Mouse (Mus musculus) hindbrain, postnatal 0 days (tissue): ENCODE data around the gene Emc6. TPM values are rescaled to one million over a fixed set of nuclear protein-coding genes. Genes with fewer than 3 reads are reported as not detected.
A peak's percentile ranks its signal among the peaks of the same experiment; 100 is the strongest.

ENCODE experiments used
- ATAC-seq: fragments of 200-750 bp; cut with Nextera tagmentation; 2 replicates; pipeline ENCODE4 v1.8.0; 2017; ENCODE audit warnings: mild to moderate bottlenecking, moderate TSS enrichment, moderate library complexity
- DNase-seq: peaks from one replicate; pipeline ENCODE4 v3.0.0-alpha.2; 2015; ENCODE audit warnings: low spot score
- H3K27ac ChIP-seq: fragments of 300-500 bp; sonication (generic); 2 replicates; pipeline ENCODE4 v1.5.1; 2014; ENCODE audit warnings: mild to moderate bottlenecking
- H3K27me3 ChIP-seq: fragments of 300-500 bp; sonication (generic); 2 replicates; pipeline ENCODE4 v1.6.1; 2014; ENCODE audit warnings: low read length, mixed read lengths; ENCODE audit not compliant: insufficient read depth
- H3K36me3 ChIP-seq: fragments of 300-500 bp; sonication (generic); 2 replicates; pipeline ENCODE4 v1.6.1; 2014; ENCODE audit warnings: low read length, mixed read lengths; ENCODE audit not compliant: insufficient read depth
- H3K4me1 ChIP-seq: fragments of 300-500 bp; sonication (generic); 2 replicates; pipeline ENCODE4 v1.6.1; 2014; ENCODE audit warnings: antibody characterized with exemption, low read length, mixed read lengths; ENCODE audit not compliant: insufficient read depth
- H3K4me2 ChIP-seq: fragments of 300-500 bp; sonication (generic); 2 replicates; pipeline ENCODE4 v1.6.1; 2014; ENCODE audit warnings: low read depth, mild to moderate bottlenecking, low read length, moderate library complexity, mixed read lengths
- H3K4me3 ChIP-seq: fragments of 300-500 bp; sonication (generic); 2 replicates; pipeline ENCODE4 v1.5.1; 2014; ENCODE audit warnings: low read length
- H3K9ac ChIP-seq: fragments of 300-500 bp; sonication (generic); replicated peaks from 2 replicates; pipeline ENCODE4 v1.6.1; 2014; ENCODE audit warnings: mild to moderate bottlenecking, low read length, moderate library complexity, mixed read lengths
- H3K9me3 ChIP-seq: fragments of 300-500 bp; sonication (generic); 2 replicates; pipeline ENCODE4 v1.6.1; 2016; ENCODE audit warnings: low read length, mixed read lengths
- CTCF ChIP-seq: IDR thresholded peaks from 2 replicates; pipeline ENCODE4 v1.5.1; 2016; ENCODE audit warnings: antibody characterized with exemption, control low read depth, low read depth
- WGBS: fragments of 180-500 bp; shearing (Covaris S2); extraction: QIAGEN DNeasy Blood & Tissue Kit; methylation state at CpG from one replicate; pipeline ENCODE4 v1.1.7; 2014; 5-methylcytosine and 5-hydroxymethylcytosine counted together
- polyA plus RNA-seq: library from polyadenylated mRNA; unstranded; fragments of >200 nt; fragmentation: Nextera tagmentation; extraction: Ambion mirVana; gene quantifications from 2 replicates; pipeline ENCODE4 v1.2.1, GENCODE M21; 2015
- total RNA-seq: library from RNA; depleted of rRNA; stranded (reverse); fragments of >200 nt; gene quantifications from 2 replicates; pipeline ENCODE4 v1.2.3, GENCODE M21; 2014

Gene Emc6
- total and polyA plus RNA-seq, 2 experiments from 2014 or later = 156 to 188 TPM

DNA sequence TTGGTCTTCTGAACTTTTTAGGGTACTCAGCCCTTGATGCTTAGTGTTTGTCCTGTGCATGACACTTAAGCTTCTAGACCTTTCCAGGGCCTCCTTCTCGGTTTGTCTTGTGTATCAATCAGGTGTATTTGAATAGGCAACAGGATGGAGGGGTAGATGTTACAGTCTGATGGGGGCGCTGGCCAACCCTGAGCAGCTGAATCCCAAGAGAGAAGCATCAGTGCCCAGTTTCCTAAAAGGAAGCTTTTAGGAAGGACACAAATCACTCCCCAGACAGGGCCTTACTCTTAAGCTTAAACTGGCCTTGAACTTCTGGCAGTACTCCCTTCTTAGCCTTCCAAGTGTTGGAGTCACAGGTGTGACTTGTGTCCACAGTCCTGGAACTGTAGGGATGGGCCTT lies 1.1 kb upstream of the Emc6 start:
- ATAC-seq = no peak
- H3K9me3 ChIP-seq = no peaks in the 10 kb centered on the region
- WGBS = 3% methylated on average over 2 of the region's 2 CpGs

DNA sequence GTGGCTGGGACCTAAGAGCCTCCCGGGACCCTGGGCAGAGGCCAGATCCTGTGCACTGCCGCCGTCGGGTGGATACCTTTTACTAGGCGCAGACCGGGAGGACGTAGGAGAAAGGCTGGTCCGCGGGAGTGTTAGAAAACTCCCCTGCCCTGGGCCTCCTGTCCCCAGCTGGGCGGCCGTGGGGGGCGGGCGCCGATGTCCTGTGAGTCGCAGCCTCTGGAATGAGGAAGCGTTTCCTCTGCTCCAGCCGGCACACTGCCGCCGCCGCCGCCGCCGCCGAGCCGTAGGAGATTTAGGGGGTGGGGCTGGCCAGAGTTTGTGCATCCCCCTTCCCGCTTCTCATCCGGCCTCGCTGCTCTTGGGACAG lies 655 bp upstream of the Emc6 start:
- no peaks in the 10 kb centered on the region for H3K36me3 ChIP-seq
- peak overlapping the region; percentile 80 for H3K4me2 ChIP-seq
- peak overlapping the region; percentile 72 for H3K4me3 ChIP-seq
- H3K4me1 ChIP-seq = peaks cover 16% of the 10 kb centered on the region
- 0% methylated on average over 28 of the region's 28 CpGs for WGBS
- H3K9me3 ChIP-seq = no peaks in the 10 kb centered on the region
- TF ChIP-seq CTCF = no peak
- no peaks in the 10 kb centered on the region for H3K27me3 ChIP-seq
- peak; percentile 59 for DNase-seq
- no peak; the same call in 1 of the 2 replicates for ATAC-seq
- peak overlapping the region; percentile 87 for H3K27ac ChIP-seq
- peak overlapping the region; percentile 73 for H3K9ac ChIP-seq

More for the DNA sequence above, 1.1 kb upstream of the Emc6 start:
- peak overlapping the region; percentile 73 for H3K9ac ChIP-seq
- peak overlapping the region; percentile 72 for H3K4me3 ChIP-seq
- peaks cover 16% of the 10 kb centered on the region for H3K4me1 ChIP-seq
- peak overlapping the region; percentile 87; the same call in 1 of the 2 replicates for H3K27ac ChIP-seq
- peak overlapping the region; percentile 80 for H3K4me2 ChIP-seq
- TF ChIP-seq CTCF = peak; percentile 37; the same call in 1 of the 2 replicates
- peak; percentile 25 for DNase-seq
- no peaks in the 10 kb centered on the region for H3K36me3 ChIP-seq
- H3K27me3 ChIP-seq = no peaks in the 10 kb centered on the region

DNA sequence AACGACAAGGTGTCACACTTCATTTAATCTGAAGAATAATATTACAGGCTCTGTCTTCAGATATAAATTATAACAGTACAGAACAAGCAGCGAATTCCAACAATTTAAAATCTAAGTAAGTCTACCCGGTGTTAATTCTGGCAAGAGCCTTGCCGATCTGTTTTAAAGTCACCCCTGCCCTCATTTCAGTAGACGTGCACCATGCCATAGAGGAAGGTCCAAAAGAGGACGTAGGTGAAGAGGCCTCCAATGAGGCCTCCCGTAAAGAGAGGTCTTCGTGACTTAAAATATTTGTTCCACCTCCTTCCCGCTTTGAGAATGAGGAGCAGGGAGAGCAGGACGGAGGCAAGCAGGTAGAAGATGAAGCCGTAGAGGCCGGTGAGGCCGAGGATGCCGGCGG lies 651 bp downstream of the Emc6 start:
- peak overlapping the region; percentile 80 for H3K4me2 ChIP-seq
- H3K4me1 ChIP-seq = peaks cover 16% of the 10 kb centered on the region
- DNase-seq (no peak), ATAC-seq (no peak)
- H3K4me3 ChIP-seq = peak overlapping the region; percentile 72
- H3K27ac ChIP-seq = peak overlapping the region; percentile 87
- H3K27me3 ChIP-seq = no peaks in the 10 kb centered on the region
- no peak for TF ChIP-seq CTCF
- H3K9ac ChIP-seq = peak overlapping the region; percentile 73
- H3K9me3 ChIP-seq = no peaks in the 10 kb centered on the region
- no peaks in the 10 kb centered on the region for H3K36me3 ChIP-seq
- under 1% methylated on average over 15 of the region's 15 CpGs for WGBS

DNA sequence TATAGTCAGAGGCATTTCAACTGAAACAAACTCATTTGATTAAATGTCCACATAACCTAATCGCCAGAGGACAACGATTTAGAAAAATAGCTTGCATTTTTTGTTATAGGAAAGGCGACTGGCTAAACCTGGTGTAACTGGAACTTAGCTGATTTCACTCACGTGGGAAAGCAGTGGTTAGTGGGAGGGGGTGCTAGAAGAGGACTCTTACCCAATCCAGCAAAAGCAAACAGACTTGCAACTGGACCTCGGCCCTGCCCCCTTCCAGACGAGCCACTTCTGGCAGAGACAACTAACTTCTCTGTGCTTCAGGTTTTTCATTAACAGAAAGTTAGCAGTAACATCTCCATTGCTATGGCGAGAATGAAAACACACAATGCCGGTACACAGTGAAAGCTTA lies 1.2 kb downstream of the Emc6 start:
- peak overlapping the region; percentile 80 for H3K4me2 ChIP-seq
- 43% methylated on average over 8 of the region's 8 CpGs for whole genome bisulfite sequencing
- H3K27me3 ChIP-seq = no peaks in the 10 kb centered on the region
- H3K36me3 ChIP-seq = no peaks in the 10 kb centered on the region
- peak overlapping the region; percentile 73; the same call in 1 of the 2 replicates for H3K9ac ChIP-seq
- TF ChIP-seq CTCF = no peak
- H3K4me3 ChIP-seq = peak overlapping the region; percentile 72
- ATAC-seq = no peak
- H3K9me3 ChIP-seq = no peaks in the 10 kb centered on the region
- H3K27ac ChIP-seq = no peak overlapping the region
- H3K4me1 ChIP-seq = peaks cover 16% of the 10 kb centered on the region
- DNase-seq = no peak

DNA sequence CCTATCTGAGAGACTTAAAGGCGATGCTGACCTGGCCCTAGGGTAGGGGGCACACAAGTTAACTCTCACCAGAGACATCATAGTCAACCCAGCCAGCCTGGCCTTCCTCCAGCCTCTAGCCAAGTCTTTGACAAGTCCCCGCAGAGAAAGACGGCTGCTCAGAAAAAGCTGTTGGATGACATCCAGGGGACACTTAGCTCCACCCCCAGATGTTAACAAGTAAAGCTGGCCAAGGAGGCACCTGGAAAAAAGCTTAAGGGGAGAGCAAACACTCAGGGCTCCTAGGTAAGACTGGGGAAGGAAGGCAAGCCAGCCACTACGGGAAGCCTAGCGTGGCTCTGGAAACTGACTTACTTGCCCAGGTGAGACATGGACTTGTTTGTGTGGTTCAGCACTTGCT lies 4.7 kb downstream of the Emc6 start:
- Histone ChIP-seq H3K4me3 (no peak overlapping the region), H3K9ac (no peak overlapping the region), H3K27ac (no peak overlapping the region), H3K36me3 (no peaks in the 10 kb centered on the region), H3K4me2 (no peak overlapping the region), H3K9me3 (no peaks in the 10 kb centered on the region), H3K4me1 (peaks cover 11% of the 10 kb centered on the region), H3K27me3 (no peaks in the 10 kb centered on the region)
- DNase-seq = peak; percentile 37
- 63% methylated on average over 5 of the region's 5 CpGs for WGBS
- ATAC-seq = no peak
- no peak for TF ChIP-seq CTCF

DNA sequence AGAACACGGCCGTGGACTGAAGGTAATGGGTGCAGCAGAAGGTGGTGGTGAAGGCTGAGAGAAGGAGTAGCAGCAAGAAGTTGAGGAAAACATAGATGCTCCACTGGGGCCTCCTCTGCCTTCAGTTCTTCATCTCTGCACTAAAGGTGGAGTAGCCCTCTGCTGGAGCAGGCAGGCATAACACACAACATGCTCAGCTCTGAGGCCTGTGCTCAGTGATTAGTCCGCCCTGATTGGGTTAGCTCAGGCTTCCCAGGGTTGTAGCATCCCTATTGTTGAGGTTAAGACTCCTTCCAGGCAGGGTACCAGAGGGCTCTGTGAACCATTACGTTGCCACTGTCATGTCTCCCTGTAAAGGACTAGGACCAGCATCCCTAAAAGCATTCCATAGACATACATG lies 7.6 kb downstream of the Emc6 start:
- ATAC-seq = peak; percentile 39; the same call in 1 of the 2 replicates
- H3K4me1 ChIP-seq = no peaks in the 10 kb centered on the region
- H3K27me3 ChIP-seq = no peaks in the 10 kb centered on the region
- H3K36me3 ChIP-seq = no peaks in the 10 kb centered on the region
- 48% methylated on average over 4 of the region's 4 CpGs for WGBS
- TF ChIP-seq CTCF = peak; percentile 82
- H3K27ac ChIP-seq = no peak overlapping the region
- no peak overlapping the region for H3K4me2 ChIP-seq
- H3K9me3 ChIP-seq = no peaks in the 10 kb centered on the region
- H3K9ac ChIP-seq = no peak overlapping the region
- H3K4me3 ChIP-seq = no peak overlapping the region
- peak; percentile 65 for DNase-seq

DNA sequence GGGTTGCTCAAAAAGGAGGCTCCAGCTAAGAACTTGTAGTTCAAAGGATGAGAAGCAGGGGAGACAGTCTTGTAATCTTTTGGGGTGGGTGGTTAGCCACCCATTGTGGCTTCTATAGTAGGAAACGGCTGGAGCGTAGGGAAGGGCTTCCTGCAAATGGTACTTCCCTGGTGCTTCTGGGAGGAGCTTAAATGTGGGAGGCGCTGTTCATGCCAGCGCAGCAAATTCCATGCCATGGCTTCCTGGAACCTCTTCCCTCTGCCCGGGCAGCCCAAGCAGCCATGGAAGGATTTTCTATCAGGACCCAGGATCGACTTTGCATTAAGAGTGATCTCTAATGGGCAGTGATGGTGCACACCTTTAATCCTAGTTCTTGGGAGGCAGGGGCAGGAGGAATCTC lies 8.3 kb downstream of the Emc6 start:
- H3K27me3 ChIP-seq = no peaks in the 10 kb centered on the region
- DNase-seq (no peak), ATAC-seq (no peak)
- no peak overlapping the region for H3K4me2 ChIP-seq
- no peaks in the 10 kb centered on the region for H3K4me1 ChIP-seq
- WGBS = 79% methylated on average over 6 of the region's 6 CpGs
- H3K9me3 ChIP-seq = no peaks in the 10 kb centered on the region
- no peak overlapping the region for H3K4me3 ChIP-seq
- no peak for TF ChIP-seq CTCF
- H3K27ac ChIP-seq = no peak overlapping the region
- no peak overlapping the region for H3K9ac ChIP-seq
- H3K36me3 ChIP-seq = no peaks in the 10 kb centered on the region
